Mouse (Mus musculus): Measurements from ENCODE around the gene Nr1d1. TPM values are rescaled to one million over a fixed set of nuclear protein-coding genes. Genes with fewer than 3 reads are reported as not detected.

Gene Nr1d1
- polyA plus RNA-seq, 1 experiment from 2014 or later: 6.4 TPM

GRCm38 (mm10) chr11:98763502-98763861 is 11.7 kb downstream of the Nr1d1 start:
- H3K36me3 ChIP-seq (ENCODE audit: control insufficient read depth, insufficient read depth, low read length): peaks cover 69% of the 10 kb centered on the region
- no peaks in the 10 kb centered on the region for H3K9me3 ChIP-seq (ENCODE audit: control insufficient read depth, low read length)
- H3K27ac ChIP-seq (replicated peaks in 1 of 2; ENCODE audit: control insufficient read depth in 1 of 2, insufficient read depth in 1 of 2, low read depth in 2 of 2, low read length in 2 of 2): no peak overlapping the region; a peak in 1 of 4 replicates
- H3K4me1 ChIP-seq (ENCODE audit: control insufficient read depth in 2 of 2, insufficient read depth in 2 of 2, low read length in 2 of 2): peaks cover 26 to 38% of the 10 kb centered on the region in 2 experiments
- H3K4me2 ChIP-seq (ENCODE audit: low read length): no peak overlapping the region
- 86% methylated on average over 8 of the region's 8 CpGs for WGBS
- no peaks in the 10 kb centered on the region for H3K27me3 ChIP-seq (ENCODE audit: control insufficient read depth, insufficient read depth, low read length)
- no peak overlapping the region for H3K4me3 ChIP-seq (ENCODE audit: control insufficient read depth in 1 of 2, insufficient read depth in 1 of 2, low read depth in 1 of 2, low read length in 2 of 2)
- ATAC-seq (ENCODE audit: insufficient number of reproducible peaks, insufficient read depth, low FRiP score, low read depth): 0 out of 2 replicates have a peak, but pooled peaks have one; percentile 15
- H3K9ac ChIP-seq (ENCODE audit: low read length): no peak overlapping the region

DNA sequence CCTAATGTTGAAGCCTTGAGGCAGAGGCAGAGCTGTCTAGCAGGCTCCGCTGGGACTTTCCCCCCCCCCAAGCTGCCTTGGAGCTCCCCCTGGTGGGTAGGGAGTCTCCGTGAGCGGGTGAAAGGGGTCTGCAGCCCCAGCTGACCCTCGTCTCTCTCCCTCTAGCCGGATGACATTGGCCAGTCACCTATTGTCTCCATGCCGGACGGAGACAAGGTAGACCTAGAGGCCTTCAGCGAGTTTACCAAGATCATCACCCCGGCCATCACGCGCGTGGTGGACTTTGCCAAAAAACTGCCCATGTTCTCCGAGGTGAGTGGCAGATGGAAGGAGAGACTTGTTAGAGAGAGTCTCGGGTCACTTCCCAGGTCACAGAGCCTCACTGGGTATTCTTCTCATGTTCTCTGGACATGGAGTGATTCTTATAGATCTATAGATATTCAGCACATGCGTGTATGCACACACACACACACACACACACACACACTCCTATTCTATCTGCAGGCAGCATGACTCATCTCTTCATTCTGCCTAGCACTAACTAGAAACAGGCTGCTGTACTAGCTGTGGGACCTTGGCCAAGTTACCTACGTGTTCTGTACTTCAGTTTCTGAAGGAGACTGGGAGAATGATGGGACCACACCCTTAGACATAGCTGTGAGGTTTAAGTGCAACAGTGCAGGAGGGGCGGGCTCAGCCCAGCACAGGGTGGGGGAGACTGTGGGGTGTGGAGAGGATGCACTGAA is 12.2 kb downstream of the Nr1d1 start:
- H3K36me3 ChIP-seq (ENCODE audit: control insufficient read depth, insufficient read depth, low read length): peaks cover 72% of the 10 kb centered on the region
- no peak overlapping the region for H3K9ac ChIP-seq (ENCODE audit: low read length)
- H3K4me3 ChIP-seq (ENCODE audit: control insufficient read depth in 1 of 2, insufficient read depth in 1 of 2, low read depth in 1 of 2, low read length in 2 of 2): no peak overlapping the region
- no peaks in the 10 kb centered on the region for H3K27me3 ChIP-seq (ENCODE audit: control insufficient read depth, insufficient read depth, low read length)
- H3K9me3 ChIP-seq (ENCODE audit: control insufficient read depth, low read length): no peaks in the 10 kb centered on the region
- H3K4me1 ChIP-seq (ENCODE audit: control insufficient read depth in 2 of 2, insufficient read depth in 2 of 2, low read length in 2 of 2): peaks cover 21 to 32% of the 10 kb centered on the region in 2 experiments
- 55% methylated on average over 17 of the region's 17 CpGs for WGBS
- H3K27ac ChIP-seq (replicated peaks in 1 of 2; ENCODE audit: control insufficient read depth in 1 of 2, insufficient read depth in 1 of 2, low read depth in 2 of 2, low read length in 2 of 2): no peak overlapping the region
- no peak overlapping the region for H3K4me2 ChIP-seq (ENCODE audit: low read length)
- ATAC-seq (ENCODE audit: insufficient number of reproducible peaks, insufficient read depth, low FRiP score, low read depth): peak; percentile 4; the same call in 1 of the 2 replicates

DNA sequence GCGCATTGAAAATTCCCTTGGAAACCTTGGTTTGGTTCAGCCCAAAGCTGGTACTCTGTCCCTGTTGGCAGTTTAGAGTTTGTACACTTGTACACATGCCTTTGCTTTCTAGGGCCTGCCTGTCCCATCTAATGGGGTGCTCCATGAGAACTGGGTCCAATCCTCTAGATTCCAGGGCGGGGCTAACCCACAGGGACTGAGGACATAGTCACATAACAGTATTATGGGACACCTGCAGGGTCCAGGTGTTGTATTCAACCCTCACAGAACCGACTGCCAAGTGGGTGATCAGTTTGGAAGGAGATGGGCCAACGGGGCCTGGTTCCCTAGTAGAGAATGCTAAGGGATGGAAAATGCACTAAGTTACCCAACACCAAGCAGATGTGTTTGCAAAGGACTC is 13.2 kb downstream of the Nr1d1 start:
- H3K36me3 ChIP-seq (ENCODE audit: control insufficient read depth, insufficient read depth, low read length): peaks cover 82% of the 10 kb centered on the region
- H3K27me3 ChIP-seq (ENCODE audit: control insufficient read depth, insufficient read depth, low read length): no peaks in the 10 kb centered on the region
- H3K9ac ChIP-seq (ENCODE audit: low read length): no peak overlapping the region

GRCm38 (mm10) chr11:98756711-98757110 is 18.4 kb downstream of the Nr1d1 start:
- Histone ChIP-seq H3K9ac (ENCODE audit: low read length) (no peak overlapping the region), H3K4me2 (ENCODE audit: low read length) (no peak overlapping the region), H3K4me3 (ENCODE audit: control insufficient read depth in 1 of 2, insufficient read depth in 1 of 2, low read depth in 1 of 2, low read length in 2 of 2) (no peak overlapping the region), H3K27me3 (ENCODE audit: control insufficient read depth, insufficient read depth, low read length) (no peaks in the 10 kb centered on the region), H3K9me3 (ENCODE audit: control insufficient read depth, low read length) (no peaks in the 10 kb centered on the region), H3K27ac (replicated peaks in 1 of 2; ENCODE audit: control insufficient read depth in 1 of 2, insufficient read depth in 1 of 2, low read depth in 2 of 2, low read length in 2 of 2) (no peak overlapping the region), H3K4me1 (ENCODE audit: control insufficient read depth in 2 of 2, insufficient read depth in 2 of 2, low read length in 2 of 2) (peaks cover 29 to 46% of the 10 kb centered on the region in 2 experiments), H3K36me3 (ENCODE audit: control insufficient read depth, insufficient read depth, low read length) (peaks cover 74% of the 10 kb centered on the region)
- 78% methylated on average over 12 of the region's 12 CpGs for WGBS
- ATAC-seq (ENCODE audit: insufficient number of reproducible peaks, insufficient read depth, low FRiP score, low read depth): no peak

More for the DNA sequence above, 13.2 kb downstream of the Nr1d1 start:
- Histone ChIP-seq H3K4me1 (ENCODE audit: control insufficient read depth in 2 of 2, insufficient read depth in 2 of 2, low read length in 2 of 2) (peaks cover 17 to 22% of the 10 kb centered on the region in 2 experiments), H3K4me3 (ENCODE audit: control insufficient read depth in 1 of 2, insufficient read depth in 1 of 2, low read depth in 1 of 2, low read length in 2 of 2) (no peak overlapping the region), H3K4me2 (ENCODE audit: low read length) (no peak overlapping the region), H3K27ac (replicated peaks in 1 of 2; ENCODE audit: control insufficient read depth in 1 of 2, insufficient read depth in 1 of 2, low read depth in 2 of 2, low read length in 2 of 2) (no peak overlapping the region), H3K9me3 (ENCODE audit: control insufficient read depth, low read length) (no peaks in the 10 kb centered on the region)
- WGBS: 92% methylated on average over 4 of the region's 4 CpGs
- no peak for ATAC-seq (ENCODE audit: insufficient number of reproducible peaks, insufficient read depth, low FRiP score, low read depth)

- peak overlapping the region; percentile 44 for H3K9ac ChIP-seq (ENCODE audit: low read length)
- H3K27me3 ChIP-seq (ENCODE audit: control insufficient read depth, insufficient read depth, low read length): no peaks in the 10 kb centered on the region
- 80% methylated on average over 6 of the region's 6 CpGs for WGBS
- H3K4me1 ChIP-seq (ENCODE audit: control insufficient read depth in 2 of 2, insufficient read depth in 2 of 2, low read length in 2 of 2): peaks cover 37 to 54% of the 10 kb centered on the region in 2 experiments
- no peaks in the 10 kb centered on the region for H3K9me3 ChIP-seq (ENCODE audit: control insufficient read depth, low read length)
- peaks cover 65% of the 10 kb centered on the region for H3K36me3 ChIP-seq (ENCODE audit: control insufficient read depth, insufficient read depth, low read length)
- no peak for ATAC-seq (ENCODE audit: insufficient number of reproducible peaks, insufficient read depth, low FRiP score, low read depth)
- H3K4me3 ChIP-seq (ENCODE audit: control insufficient read depth in 1 of 2, insufficient read depth in 1 of 2, low read depth in 1 of 2, low read length in 2 of 2): no peak overlapping the region
- H3K4me2 ChIP-seq (ENCODE audit: low read length): no peak overlapping the region
- peak overlapping the region in 1 of 2 experiments; percentile 24; a peak in 1 of 4 replicates for H3K27ac ChIP-seq (replicated peaks in 1 of 2; ENCODE audit: control insufficient read depth in 1 of 2, insufficient read depth in 1 of 2, low read depth in 2 of 2, low read length in 2 of 2)
Observed at GRCm38 (mm10) chr11:98755726-98756380, 19.3 kb downstream of the Nr1d1 start.

- Histone ChIP-seq H3K4me1 (ENCODE audit: control insufficient read depth in 2 of 2, insufficient read depth in 2 of 2, low read length in 2 of 2) (peaks cover 48 to 66% of the 10 kb centered on the region in 2 experiments), H3K9me3 (ENCODE audit: control insufficient read depth, low read length) (no peaks in the 10 kb centered on the region), H3K27ac (replicated peaks in 1 of 2; ENCODE audit: control insufficient read depth in 1 of 2, insufficient read depth in 1 of 2, low read depth in 2 of 2, low read length in 2 of 2) (peak overlapping the region; percentile 91 to 96), H3K4me2 (ENCODE audit: low read length) (peak overlapping the region; percentile 35), H3K36me3 (ENCODE audit: control insufficient read depth, insufficient read depth, low read length) (peaks cover 55% of the 10 kb centered on the region), H3K27me3 (ENCODE audit: control insufficient read depth, insufficient read depth, low read length) (no peaks in the 10 kb centered on the region), H3K9ac (ENCODE audit: low read length) (peak overlapping the region; percentile 51), H3K4me3 (ENCODE audit: control insufficient read depth in 1 of 2, insufficient read depth in 1 of 2, low read depth in 1 of 2, low read length in 2 of 2) (no peak overlapping the region)
- 12% methylated on average over 7 of the region's 7 CpGs for WGBS
- ATAC-seq (ENCODE audit: insufficient number of reproducible peaks, insufficient read depth, low FRiP score, low read depth): peak; percentile 23; the same call in 1 of the 2 replicates
Observed at GRCm38 (mm10) chr11:98754621-98755181, 20.4 kb downstream of the Nr1d1 start.

GRCm38 (mm10) chr11:98754151-98754620 is 20.9 kb downstream of the Nr1d1 start:
- H3K27me3 ChIP-seq (ENCODE audit: control insufficient read depth, insufficient read depth, low read length): no peaks in the 10 kb centered on the region
- H3K4me2 ChIP-seq (ENCODE audit: low read length): peak overlapping the region; percentile 35
- no peaks in the 10 kb centered on the region for H3K9me3 ChIP-seq (ENCODE audit: control insufficient read depth, low read length)
- WGBS: 48% methylated on average over 9 of the region's 9 CpGs
- no peak overlapping the region for H3K4me3 ChIP-seq (ENCODE audit: control insufficient read depth in 1 of 2, insufficient read depth in 1 of 2, low read depth in 1 of 2, low read length in 2 of 2)
- peak overlapping the region; percentile 38 for H3K9ac ChIP-seq (ENCODE audit: low read length)
- ATAC-seq (ENCODE audit: insufficient number of reproducible peaks, insufficient read depth, low FRiP score, low read depth): no peak
- peaks cover 52% of the 10 kb centered on the region for H3K36me3 ChIP-seq (ENCODE audit: control insufficient read depth, insufficient read depth, low read length)
- H3K27ac ChIP-seq (replicated peaks in 1 of 2; ENCODE audit: control insufficient read depth in 1 of 2, insufficient read depth in 1 of 2, low read depth in 2 of 2, low read length in 2 of 2): peak overlapping the region; percentile 91 to 96
- H3K4me1 ChIP-seq (ENCODE audit: control insufficient read depth in 2 of 2, insufficient read depth in 2 of 2, low read length in 2 of 2): peaks cover 53 to 71% of the 10 kb centered on the region in 2 experiments

Data from heart, embryonic 14.5 days (tissue).